Mouse (Mus musculus) adrenal gland, adult 2 months (tissue): ENCODE measurements around the gene Myo15. TPM values are rescaled to one million over a fixed set of nuclear protein-coding genes. Genes with fewer than 3 reads are reported as not detected.
A peak's percentile ranks its signal among the peaks of the same experiment; 100 is the strongest.
"Not testable (repeated sequence)": the region's sequence is repeated elsewhere in the genome, so short reads cannot be mapped to it uniquely, and the experiment has no call there.

ENCODE experiments used
- DNase-seq: peaks from one replicate; pipeline ENCODE4 v3.0.0; 2021
- long read RNA-seq: library from polyadenylated mRNA; stranded (forward); transcript quantifications from one replicate; pipeline ENCODE4 v2.0.0, GENCODE M21; 2021
- polyA plus RNA-seq: library from polyadenylated mRNA; depleted of rRNA; stranded (reverse); fragments of >200 nt; gene quantifications from 2 replicates; pipeline ENCODE4 v1.2.3, GENCODE M21; 2012; rRNA removed
- total RNA-seq, 2 experiments: library from RNA; stranded (reverse); gene quantifications; 2 replicates each; pipeline ENCODE4 v1.2.3; 2021

The Myo15 gene
- total RNA-seq (under 1 TPM; 0.14 to 0.20 TPM), polyA plus RNA-seq (0.26 and 0.47 TPM in 2 replicates)
- long read RNA-seq, partial matches to known transcripts = 1 of 2 reads
- long read RNA-seq, other reads (novel, unspliced or antisense) = 1 of 2 reads

DNA sequence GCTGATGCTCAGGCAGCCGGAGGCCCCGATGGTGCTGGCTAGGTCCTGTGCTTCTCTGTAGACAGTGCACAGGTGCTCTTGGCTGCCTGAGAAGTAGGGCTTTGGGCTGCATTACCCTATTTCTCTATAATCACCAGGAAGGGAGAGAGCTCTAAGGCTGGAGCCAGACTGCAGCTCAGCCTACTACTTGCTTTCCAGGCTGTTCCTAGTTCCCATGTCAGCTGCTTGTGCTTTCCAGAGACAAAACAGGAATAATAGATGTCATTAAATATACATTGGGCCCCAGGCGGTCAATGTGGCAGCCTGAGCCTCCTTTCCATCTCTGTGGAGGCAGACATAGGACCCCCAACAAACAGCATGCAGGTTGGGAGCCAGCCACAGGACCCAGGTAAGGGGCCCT is at the start of gene Myo15:
Gene Myo15, plus strand, starts transcription at position 301 of the 400 bp plus-strand sequence.
- DNase-seq = no peak

DNA sequence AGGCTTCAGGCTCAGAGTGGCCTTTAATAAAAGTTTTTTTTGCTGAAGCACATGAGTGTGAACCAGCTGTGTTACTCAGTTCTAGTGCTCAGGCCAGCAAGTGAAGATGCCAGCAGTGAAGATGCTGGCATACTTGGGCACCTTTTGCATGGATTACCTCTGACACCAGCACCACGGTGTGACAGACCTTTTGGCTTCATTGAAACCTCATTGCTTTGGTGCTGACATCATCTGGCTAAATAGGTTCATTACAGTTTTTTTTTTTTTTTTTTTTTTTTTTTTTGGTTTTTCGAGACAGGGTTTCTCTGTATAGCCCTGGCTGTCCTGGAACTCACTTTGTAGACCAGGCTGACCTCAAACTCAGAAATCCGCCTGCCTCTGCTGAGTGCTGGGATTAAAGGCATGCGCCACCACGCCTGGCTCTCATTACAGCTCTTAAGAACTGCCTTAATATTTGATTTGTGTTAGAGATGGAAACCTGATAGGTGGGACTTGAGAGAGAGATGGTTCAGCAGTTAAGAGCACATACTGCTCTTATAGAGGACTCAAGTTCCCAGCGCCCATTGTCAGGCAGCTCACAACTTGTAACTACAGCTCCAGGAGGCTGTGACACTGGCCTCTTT is 47.0 kb upstream of the Myo15 start:
- DNase-seq = no peak

DNA sequence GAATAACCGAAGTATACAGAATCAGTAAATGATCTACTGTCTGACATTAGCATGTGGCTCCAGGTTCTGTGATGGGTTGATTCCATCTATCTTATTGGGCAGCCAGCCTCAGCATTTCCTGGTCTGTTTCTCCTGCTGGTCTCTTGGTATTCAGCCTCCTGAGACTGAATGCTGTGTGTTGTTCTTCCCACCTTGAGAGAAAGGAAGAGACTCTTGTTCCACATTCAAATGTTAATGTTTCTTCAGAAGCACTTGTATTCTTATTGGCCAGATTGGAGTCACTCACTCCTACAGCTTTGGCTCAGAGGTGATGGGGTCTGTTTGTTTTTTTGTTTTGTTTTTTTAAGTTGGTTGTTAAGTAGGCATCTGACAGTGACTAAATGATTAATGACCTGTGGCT is 46.1 kb upstream of the Myo15 start:
- DNase-seq = no peak

DNA sequence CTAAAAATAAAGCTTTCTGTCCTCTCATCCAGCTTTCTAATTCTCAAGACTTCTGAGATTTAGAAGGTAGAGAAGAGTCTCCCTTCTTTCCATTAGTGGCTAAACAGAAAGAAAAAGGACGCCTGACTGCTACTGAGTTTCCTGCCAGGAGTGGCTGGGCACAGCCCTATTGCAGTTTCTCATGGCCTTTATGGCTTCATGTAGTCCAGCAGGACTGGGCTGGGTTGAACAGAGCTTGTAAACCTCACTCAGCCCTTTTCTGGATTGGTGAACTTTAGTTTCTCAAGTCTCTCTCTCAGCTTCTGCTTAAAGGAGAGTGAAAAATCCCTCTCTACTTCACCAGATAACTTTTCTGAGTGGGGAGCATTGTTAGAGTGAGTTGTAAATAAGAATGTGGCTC is 42.7 kb upstream of the Myo15 start:
- DNase-seq = no peak

DNA sequence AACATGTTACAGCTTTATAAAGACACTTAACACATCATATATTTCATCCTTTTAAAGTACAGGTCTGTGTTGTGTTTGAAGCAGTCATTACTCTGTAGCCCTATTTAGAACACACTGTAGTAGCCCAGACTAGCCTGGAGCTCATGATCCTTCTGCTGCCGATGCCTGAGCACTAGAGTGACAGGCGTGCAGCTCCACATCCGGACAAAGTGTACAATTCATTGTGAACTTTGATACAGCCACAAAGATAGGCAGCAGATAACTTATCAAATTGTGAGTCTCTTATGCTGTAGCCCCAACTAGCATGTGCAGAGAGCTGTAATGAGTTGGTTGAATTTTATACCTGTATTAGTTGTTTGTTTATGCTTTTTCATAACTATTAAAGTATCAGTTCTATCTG is 41.5 kb upstream of the Myo15 start:
- DNase-seq = no peak

DNA sequence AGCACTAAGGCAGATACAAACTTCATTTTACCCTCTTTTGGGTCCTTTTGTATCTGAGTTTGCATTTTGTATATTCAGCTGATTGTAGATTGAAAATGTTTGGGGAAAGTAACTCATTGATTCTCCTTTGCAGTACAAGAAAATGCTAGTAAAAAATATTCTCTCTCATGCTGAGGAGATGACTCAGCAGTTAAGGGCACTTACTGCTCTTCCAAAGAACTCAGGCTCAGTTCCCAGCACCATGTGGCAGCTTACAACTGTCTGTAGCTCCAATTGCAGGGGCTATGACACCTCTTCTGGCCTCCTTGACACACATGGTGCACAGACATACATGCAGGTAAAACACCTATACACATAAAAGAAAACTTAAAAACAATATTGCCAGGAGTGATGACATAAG is 35.6 kb upstream of the Myo15 start:
- DNase-seq = no peak

DNA sequence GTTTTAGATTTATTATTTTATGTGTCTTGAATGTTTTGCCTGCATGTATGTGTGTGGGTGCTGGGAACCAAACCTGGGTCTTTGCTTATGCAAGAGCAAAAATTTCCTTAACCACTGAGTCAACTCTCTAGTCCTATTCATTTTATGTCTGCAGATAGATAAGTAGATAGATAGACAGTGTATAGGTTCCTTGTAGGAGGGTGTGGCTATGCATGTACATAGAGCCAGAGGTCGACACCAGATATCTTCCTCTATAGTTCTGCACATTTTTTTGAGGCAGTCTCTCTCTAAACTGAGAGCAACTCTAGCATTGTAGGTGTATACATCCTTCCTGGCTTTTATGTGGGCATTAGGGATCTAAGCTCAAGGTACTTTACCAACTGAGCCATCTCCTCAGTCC is 34.0 kb upstream of the Myo15 start:
- no peak for DNase-seq

DNA sequence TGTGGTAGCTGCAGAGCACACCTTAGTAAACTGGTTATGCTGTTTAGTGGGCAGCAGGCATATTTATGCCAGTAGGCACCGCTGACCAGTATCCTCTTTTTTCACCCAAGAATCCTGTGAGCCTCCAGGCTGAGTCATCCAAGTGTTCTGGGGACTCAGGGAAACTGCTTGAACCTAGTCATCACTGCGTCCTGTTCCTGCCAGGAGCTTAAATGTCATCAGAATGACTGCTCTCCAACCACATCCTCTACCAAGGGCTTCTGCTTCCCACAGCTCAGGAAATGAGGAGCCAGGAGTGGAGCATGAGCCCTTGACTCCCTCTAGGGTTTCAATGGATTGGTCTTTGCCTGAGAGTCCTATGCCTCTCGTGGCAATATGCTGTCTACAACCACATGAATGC is 32.5 kb upstream of the Myo15 start:
- peak; percentile 60 for DNase-seq

DNA sequence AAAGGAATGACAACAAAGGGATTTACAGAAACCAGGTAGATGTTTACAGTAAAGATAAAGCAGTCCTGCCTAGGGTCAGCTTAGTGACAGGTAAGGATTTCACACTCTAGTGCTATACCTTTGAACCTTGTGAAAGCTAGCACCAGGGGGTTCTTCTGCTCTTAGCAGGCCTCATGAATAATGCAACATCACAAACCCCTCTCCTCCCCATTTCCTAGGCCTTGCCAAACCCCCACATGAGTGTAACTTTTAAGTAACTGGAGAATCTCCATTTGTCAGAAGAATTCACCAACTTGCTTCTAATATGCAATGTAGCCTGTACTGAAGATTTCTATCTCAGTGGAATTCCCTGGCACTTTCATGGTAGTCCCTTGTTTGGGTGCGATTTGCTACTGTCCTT is 29.5 kb upstream of the Myo15 start:
- DNase-seq = not testable (repeated sequence)

DNA sequence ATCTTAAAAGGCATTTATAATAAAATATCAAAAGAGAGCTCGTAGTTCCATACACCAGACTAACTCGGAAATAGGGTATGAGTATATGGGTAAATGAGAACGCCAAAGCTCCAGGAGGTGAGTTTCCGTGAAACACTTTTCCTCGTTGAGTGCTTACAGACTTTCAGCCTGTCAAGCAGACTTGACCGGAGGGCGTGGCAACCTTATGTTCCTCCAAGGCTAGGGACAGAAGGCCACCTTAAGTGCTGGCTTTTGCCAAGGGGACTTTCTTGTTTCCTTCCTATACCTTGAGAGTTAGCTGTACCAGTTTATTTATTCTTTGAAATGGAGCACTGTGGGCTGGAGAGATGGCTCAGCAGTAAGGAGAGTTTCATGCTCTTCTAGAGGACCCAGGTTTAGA is 29.0 kb upstream of the Myo15 start:
- no peak for DNase-seq

DNA sequence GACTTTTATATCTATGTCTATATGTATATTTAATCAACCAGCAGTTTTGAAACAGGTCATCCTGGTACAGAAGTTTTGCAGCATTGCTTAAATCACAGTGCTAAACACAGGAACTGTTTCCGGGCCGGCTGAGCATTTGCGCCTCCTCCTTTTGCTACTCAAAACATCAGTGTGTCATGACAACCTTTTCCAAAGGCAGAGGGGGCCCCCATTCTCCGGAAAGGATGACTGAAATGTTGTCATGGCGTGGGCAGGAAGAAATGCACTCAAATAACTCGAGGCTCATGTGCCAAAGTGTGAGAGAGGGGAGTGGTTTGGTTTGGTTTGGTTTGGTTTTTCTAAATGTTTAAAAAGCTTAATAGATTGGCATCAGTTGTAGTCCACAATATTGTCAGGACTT is 26.2 kb upstream of the Myo15 start:
- no peak for DNase-seq

DNA sequence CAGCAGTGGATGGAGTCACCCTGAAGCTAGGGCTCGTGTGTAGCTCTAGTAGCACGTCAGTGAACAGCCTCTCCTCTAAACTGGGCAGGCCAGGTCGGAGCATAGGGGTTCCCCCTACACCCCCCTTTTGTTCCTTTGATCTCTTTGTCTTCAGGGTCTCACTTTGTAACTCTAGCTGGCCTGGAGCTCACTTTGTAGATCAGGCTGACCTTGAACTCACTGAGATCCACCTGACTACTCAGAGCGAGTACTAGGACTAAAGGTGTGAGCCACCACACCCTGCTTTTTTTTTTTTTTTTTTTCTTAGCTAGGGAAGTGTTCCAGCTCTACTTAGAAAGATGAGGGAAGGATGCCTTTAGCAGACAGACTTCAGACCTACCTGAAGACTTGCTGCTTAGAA is 25.1 kb upstream of the Myo15 start:
- DNase-seq = no peak

DNA sequence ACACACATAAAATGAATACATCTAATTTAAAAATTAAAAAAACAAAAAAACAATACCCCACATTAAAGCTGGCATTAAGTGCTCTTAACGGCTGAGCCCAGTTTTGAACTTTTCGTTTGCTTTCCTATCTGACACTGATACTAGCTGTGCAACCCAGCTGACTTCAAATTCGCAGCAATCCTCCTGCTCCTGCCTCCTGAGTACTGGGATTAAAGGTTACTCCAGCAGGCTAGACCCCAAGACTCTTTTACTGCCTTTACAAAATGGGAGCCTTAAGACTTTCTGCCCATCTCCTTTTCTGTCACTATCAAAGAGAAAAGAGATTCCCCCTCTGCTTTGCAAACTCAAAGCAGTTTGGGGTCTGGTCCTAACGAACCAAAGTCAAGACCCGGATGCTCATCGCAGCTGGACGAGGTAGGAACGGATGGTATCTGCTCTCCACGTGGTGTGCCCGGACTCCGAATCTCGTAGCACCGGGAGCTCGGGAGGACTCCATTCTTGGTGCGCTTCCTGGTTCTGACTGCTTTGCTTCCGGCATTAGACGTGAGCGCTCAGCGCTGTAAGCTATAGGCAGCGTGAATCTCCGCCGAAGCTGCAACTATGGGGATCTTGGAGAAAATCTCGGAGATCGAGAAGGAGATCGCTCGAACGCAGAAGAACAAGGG is 14.9 kb upstream of the Myo15 start, which contains the start of gene Drg2:
Gene Drg2, plus strand, starts transcription at position 512 of the 665 bp plus-strand sequence.
- DNase-seq = peak; percentile 90

DNA sequence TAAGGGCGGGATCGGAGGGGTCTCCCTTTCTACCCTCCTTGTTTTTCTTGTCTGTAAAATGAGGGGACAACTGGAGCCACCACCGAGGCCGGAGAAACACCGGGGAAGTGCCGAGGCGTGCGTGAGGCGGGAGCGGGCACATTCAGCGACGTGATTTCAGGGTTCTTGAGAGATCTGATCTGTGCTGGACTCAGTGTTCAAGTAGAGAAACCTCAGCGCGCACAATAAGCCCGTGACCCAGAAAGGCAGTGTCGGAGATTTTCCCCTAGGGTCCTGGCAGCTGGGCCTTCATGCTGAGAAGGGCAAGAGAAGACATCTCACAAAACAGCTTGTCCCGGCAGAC is 14.4 kb upstream of the Myo15 start:
- no peak for DNase-seq

DNA sequence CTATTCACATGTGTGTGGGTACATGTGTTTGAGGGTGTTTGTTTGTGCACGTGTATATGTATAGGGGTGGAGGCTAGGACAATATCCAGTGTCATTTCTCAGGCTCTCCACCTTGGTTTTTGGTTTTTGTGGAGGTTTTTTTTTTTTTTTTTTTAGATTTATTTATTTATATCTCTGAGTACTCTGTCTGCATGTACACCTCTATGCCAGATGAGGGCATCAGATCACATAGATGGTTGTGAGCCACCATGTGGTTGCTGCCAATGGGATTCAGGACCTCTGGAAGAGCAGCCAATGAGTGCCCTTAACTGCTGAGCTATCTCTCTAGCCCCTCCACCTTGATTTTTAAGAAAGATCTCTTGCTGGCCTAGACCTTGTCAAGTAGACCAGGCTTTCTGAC is 11.2 kb upstream of the Myo15 start:
- no peak for DNase-seq

DNA sequence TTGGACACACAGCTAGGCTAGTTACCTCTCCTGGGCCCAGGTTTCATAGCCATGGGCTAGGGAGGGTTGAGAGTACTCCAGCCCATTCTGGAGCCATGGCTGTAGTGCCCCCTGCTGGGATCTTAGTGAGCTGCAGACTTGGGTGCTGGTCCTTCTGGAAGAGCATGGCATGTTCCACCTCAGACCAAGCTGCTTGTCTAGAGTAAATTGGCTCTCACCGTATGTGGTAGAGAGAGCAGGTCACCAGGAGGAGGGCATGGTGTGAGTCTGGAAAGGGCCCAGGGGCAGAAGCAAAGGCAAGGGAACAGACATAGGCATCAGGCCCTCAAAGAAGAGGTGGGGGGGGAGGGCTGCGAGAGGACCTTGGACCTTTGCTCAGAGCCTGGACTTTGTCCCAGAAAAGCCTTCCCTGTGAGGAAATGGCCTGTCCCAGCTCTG is 3.2 kb upstream of the Myo15 start:
- peak; percentile 47 for DNase-seq

DNA sequence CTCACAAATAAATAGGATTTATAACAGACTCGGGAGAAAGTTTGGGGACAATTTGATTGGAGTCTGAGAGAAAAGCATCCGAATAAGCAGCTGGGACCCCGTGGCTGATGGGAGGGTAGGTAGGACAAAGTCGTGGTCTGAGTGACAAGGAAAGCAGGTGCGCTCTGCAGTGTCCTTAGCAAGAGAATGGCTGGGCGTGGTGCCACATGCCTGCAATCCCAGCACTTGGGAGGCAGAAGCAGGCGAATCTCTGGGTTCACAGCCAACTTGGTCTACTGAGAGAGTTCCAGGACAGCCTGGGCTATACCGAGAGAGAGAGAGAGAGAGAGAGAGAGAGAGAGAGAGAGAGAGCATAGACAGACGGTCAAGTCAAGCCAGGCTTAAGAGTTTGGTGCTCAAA is 1.6 kb downstream of the Myo15 start:
- no peak for DNase-seq

DNA sequence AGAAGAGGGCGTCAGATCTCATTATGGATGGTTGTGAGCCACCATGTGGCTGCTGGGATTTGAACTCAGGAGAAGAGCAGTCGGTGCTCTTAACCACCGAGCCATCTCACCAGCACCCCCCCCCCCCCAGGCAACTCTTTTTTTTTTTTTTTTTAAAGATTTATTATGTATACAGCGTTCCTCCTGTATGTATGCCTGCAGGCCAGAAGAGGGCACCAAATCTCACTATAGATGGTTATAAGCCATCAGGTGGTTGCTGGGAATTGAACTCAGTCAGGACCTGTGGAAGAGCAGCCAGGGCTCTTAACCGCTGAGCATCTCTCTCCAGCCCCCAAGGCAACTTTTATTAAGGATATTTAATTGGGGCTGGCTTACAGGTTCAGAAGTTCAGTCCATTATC is 5.4 kb downstream of the Myo15 start:
- DNase-seq = no peak

DNA sequence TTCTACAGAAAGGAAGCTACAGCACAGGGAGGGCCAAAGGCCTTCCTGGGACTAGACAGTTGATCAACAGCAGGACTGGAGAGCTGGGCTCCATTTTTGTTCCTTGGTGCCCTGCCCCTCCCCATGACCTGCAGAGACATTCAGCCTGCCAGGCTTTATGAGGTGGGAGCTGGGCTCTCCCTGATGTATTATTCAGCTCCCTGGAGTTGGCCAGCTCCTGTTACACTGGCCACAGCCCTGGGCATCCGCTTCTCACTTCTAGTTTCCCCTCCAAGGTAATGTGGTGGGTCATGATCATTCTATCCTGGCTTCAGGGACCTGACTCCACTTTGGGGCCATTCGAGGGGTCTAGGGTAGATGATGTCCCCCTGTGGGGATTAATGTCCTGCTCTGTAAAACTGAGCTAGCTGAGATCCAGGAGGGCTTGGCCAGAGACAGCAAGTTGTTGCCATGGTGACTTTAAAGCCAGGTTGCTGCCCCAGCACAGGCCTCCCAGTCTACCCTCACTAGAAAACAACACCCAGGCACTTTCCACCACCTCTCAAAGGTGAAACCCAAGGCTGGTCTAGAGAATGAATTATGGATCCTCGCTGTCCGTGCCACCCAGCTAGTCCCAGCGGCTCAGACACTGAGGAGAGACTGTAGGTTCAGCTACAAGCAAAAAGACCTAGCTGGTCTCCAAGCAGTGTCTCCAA is 6.7 kb downstream of the Myo15 start:
- DNase-seq = no peak

DNA sequence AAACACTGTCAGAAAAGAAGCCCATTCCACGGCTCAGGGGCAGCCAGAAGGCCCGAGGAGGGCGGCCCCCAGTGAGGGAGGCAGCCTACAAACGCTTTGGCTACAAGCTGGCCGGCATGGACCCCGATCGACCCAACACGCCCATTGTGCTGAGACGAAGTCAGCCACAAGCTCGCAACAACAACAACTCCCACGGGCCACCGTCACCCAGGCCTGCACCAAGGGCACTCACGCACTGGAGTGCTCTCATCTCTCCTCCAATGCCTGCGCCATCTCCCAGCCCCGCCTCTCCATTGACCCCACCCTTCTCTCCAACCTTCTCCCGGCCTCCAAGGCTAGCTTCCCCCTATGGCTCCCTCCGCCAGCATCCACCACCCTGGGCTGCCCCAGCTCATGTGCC is 9.0 kb downstream of the Myo15 start:
- peak; percentile 40 for DNase-seq

DNA sequence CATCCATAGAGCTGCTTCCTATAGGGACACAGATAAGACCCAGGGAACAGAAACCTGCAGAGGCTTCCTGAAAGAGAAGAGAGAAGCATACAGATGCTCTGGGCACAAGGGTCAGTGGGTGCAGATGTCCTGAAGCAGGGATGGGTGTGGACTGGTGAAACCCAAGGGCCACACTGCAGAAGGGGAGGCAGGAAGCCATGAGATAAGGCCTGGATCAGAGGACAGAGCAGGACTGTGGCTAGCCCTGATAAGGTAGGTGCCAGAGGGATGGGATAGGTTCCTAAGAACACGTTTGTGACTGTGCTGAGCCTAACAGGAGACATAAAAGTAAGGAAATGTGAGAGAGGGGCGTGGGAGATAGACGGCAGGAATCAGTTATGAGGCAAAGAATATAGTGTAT is 17.1 kb downstream of the Myo15 start:
- DNase-seq = no peak

DNA sequence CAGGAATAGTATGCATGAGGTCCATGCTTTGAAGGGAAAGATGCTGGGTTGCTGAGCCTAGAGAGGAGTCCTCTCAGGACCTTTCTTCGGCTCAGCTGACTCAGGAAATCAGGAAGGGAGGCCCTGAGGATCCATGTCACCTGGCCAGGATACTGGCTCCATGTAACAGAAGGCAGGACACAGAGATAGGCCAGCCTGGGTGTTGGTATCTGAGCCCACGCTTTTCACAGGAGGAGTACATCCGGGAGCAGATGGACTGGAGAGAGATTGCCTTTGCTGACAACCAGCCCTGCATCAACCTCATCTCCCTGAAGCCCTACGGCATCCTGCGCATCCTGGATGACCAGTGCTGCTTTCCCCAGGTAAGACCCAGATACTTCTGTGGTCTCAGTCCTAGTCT is 23.6 kb downstream of the Myo15 start:
- no peak for DNase-seq

DNA sequence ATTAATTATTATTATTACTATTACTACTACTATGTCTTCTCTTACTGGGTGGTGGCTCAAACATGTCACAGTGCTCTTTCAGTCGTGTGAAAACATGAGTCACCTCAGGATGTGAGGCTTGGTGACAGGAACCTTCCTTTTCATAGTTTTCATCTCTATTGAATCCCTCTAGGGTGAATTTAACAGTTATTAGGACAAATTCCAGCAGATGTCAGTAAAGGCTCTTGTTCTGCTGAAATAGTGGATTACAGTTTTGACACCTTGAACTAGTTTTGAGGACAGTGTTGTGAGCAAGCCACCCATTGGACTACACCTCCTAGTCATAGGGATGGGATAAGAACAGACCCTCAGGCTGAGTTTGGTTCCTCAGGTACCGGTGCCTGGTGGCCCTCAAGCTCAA is 26.6 kb downstream of the Myo15 start:
- DNase-seq = no peak
